Mouse (Mus musculus) urinary bladder, postnatal 10 days (tissue): ENCODE results near the gene Rassf5.

Source experiments
- DNase-seq: peaks from one replicate; pipeline ENCODE4 v3.0.0; 2022; ENCODE audit warnings: low spot score

Gene Rassf5

GRCm38 (mm10) chr1:131135960-131136629, 109.0 kb downstream of the Rassf5 start:
- no peak for DNase-seq

- DNase-seq: no peak
Observed at GRCm38 (mm10) chr1:131134942-131135522, 110.0 kb downstream of the Rassf5 start.

- DNase-seq: no peak
Observed at GRCm38 (mm10) chr1:131134231-131134630, 110.8 kb downstream of the Rassf5 start.
